Mouse (Mus musculus): ENCODE measurements around the gene Abcc6. TPM values are rescaled to one million over a fixed set of nuclear protein-coding genes. Genes with fewer than 3 reads are reported as not detected.
"Not testable (repeated sequence)": the region's sequence is repeated elsewhere in the genome, so short reads cannot be mapped to it uniquely, and the experiment has no call there.

Abcc6 gene
- polyA plus RNA-seq, 1 experiment from 2014 or later = 0.56 TPM

GRCm38 (mm10) chr7:45974512-45974911 lies 55.6 kb downstream of the Abcc6 start:
- no peaks in the 10 kb centered on the region for H3K4me1 ChIP-seq
- H3K27me3 ChIP-seq (replicated peaks) = no peaks in the 10 kb centered on the region
- WGBS = 78% methylated on average over 6 of the region's 6 CpGs
- H3K9ac ChIP-seq (replicated peaks) = no peak overlapping the region
- no peak overlapping the region for H3K4me2 ChIP-seq
- no peaks in the 10 kb centered on the region for H3K9me3 ChIP-seq (replicated peaks)
- ATAC-seq (ENCODE audit: low FRiP score) = no peak
- no peaks in the 10 kb centered on the region for H3K36me3 ChIP-seq
- no peak overlapping the region for H3K27ac ChIP-seq (replicated peaks)
- H3K4me3 ChIP-seq (replicated peaks) = no peak overlapping the region

GRCm38 (mm10) chr7:45974103-45974502 lies 56.0 kb downstream of the Abcc6 start:
- Histone ChIP-seq H3K4me2 (no peak overlapping the region), H3K27ac (replicated peaks) (no peak overlapping the region), H3K36me3 (no peaks in the 10 kb centered on the region), H3K27me3 (replicated peaks) (no peaks in the 10 kb centered on the region), H3K9ac (replicated peaks) (no peak overlapping the region), H3K4me1 (no peaks in the 10 kb centered on the region), H3K4me3 (replicated peaks) (no peak overlapping the region), H3K9me3 (replicated peaks) (no peaks in the 10 kb centered on the region)
- no peak for ATAC-seq (ENCODE audit: low FRiP score)
- WGBS = 74% methylated on average over 6 of the region's 6 CpGs

- ATAC-seq (ENCODE audit: low FRiP score) = peak; percentile 89
These were observed 56.8 kb downstream of the Abcc6 start for GRCm38 (mm10) chr7:45973271-45973687.

GRCm38 (mm10) chr7:45971831-45972723 lies 58.0 kb downstream of the Abcc6 start:
- Histone ChIP-seq H3K4me3 (replicated peaks) (no peak overlapping the region), H3K36me3 (no peaks in the 10 kb centered on the region), H3K4me1 (peaks cover 14% of the 10 kb centered on the region), H3K27ac (replicated peaks) (no peak overlapping the region; the same call in 1 of the 2 replicates), H3K4me2 (no peak overlapping the region), H3K9ac (replicated peaks) (no peak overlapping the region), H3K27me3 (replicated peaks) (no peaks in the 10 kb centered on the region), H3K9me3 (replicated peaks) (no peaks in the 10 kb centered on the region)
- ATAC-seq (ENCODE audit: low FRiP score) = no peak
- 84% methylated on average over 11 of the region's 11 CpGs for WGBS

More at GRCm38 (mm10) chr7:45973271-45973687, 56.8 kb downstream of the Abcc6 start:
- WGBS = 66% methylated on average over 6 of the region's 6 CpGs
- Histone ChIP-seq H3K4me1 (peaks cover 4% of the 10 kb centered on the region; the same call in 1 of the 2 replicates), H3K36me3 (no peaks in the 10 kb centered on the region), H3K27ac (replicated peaks) (no peak overlapping the region), H3K4me2 (no peak overlapping the region), H3K27me3 (replicated peaks) (no peaks in the 10 kb centered on the region), H3K9me3 (replicated peaks) (no peaks in the 10 kb centered on the region), H3K4me3 (replicated peaks) (no peak overlapping the region), H3K9ac (replicated peaks) (no peak overlapping the region)

- Histone ChIP-seq H3K27ac (replicated peaks) (no peak overlapping the region), H3K9me3 (replicated peaks) (no peaks in the 10 kb centered on the region), H3K4me2 (no peak overlapping the region), H3K4me3 (replicated peaks) (no peak overlapping the region), H3K36me3 (no peaks in the 10 kb centered on the region), H3K4me1 (no peaks in the 10 kb centered on the region), H3K27me3 (replicated peaks) (no peaks in the 10 kb centered on the region), H3K9ac (replicated peaks) (no peak overlapping the region)
- 72% methylated on average over 4 of the region's 4 CpGs for WGBS
- ATAC-seq (ENCODE audit: low FRiP score) = no peak
These were observed 73.5 kb downstream of the Abcc6 start for GRCm38 (mm10) chr7:45956611-45957010.

GRCm38 (mm10) chr7:45949061-45949460 lies 81.0 kb downstream of the Abcc6 start:
- Histone ChIP-seq H3K4me3 (replicated peaks) (no peak overlapping the region), H3K36me3 (no peaks in the 10 kb centered on the region), H3K4me2 (no peak overlapping the region), H3K4me1 (no peaks in the 10 kb centered on the region), H3K27ac (replicated peaks) (no peak overlapping the region), H3K27me3 (replicated peaks) (no peaks in the 10 kb centered on the region), H3K9me3 (replicated peaks) (no peaks in the 10 kb centered on the region), H3K9ac (replicated peaks) (no peak overlapping the region)
- no peak for ATAC-seq (ENCODE audit: low FRiP score)
- 86% methylated on average over 4 of the region's 4 CpGs for WGBS

- H3K4me1 ChIP-seq; ATAC-seq (ENCODE audit: low FRiP score); H3K9ac ChIP-seq (replicated peaks); H3K9me3 ChIP-seq (replicated peaks); H3K4me2 ChIP-seq; H3K27ac ChIP-seq (replicated peaks); H3K27me3 ChIP-seq (replicated peaks); H3K36me3 ChIP-seq; H3K4me3 ChIP-seq (replicated peaks): not testable (repeated sequence)
- 69% methylated on average over 1 of the region's 1 CpGs for WGBS
These were observed 86.8 kb downstream of the Abcc6 start for GRCm38 (mm10) chr7:45943280-45943679.

- no peak overlapping the region for H3K4me3 ChIP-seq (replicated peaks)
- H3K9ac ChIP-seq (replicated peaks) = no peak overlapping the region
- no peak overlapping the region for H3K27ac ChIP-seq (replicated peaks)
- 84% methylated on average over 9 of the region's 9 CpGs for WGBS
- H3K27me3 ChIP-seq (replicated peaks) = no peaks in the 10 kb centered on the region
- no peaks in the 10 kb centered on the region for H3K36me3 ChIP-seq
- no peaks in the 10 kb centered on the region for H3K4me1 ChIP-seq
- H3K4me2 ChIP-seq = no peak overlapping the region
- ATAC-seq (ENCODE audit: low FRiP score) = no peak
- no peaks in the 10 kb centered on the region for H3K9me3 ChIP-seq (replicated peaks)
These were observed 88.1 kb downstream of the Abcc6 start for GRCm38 (mm10) chr7:45941986-45942385.

GRCm38 (mm10) chr7:45939836-45940235 lies 90.3 kb downstream of the Abcc6 start:
- Histone ChIP-seq H3K9ac (replicated peaks) (no peak overlapping the region), H3K27ac (replicated peaks) (no peak overlapping the region), H3K27me3 (replicated peaks) (no peaks in the 10 kb centered on the region), H3K4me2 (no peak overlapping the region), H3K4me3 (replicated peaks) (no peak overlapping the region), H3K36me3 (no peaks in the 10 kb centered on the region), H3K9me3 (replicated peaks) (no peaks in the 10 kb centered on the region), H3K4me1 (no peaks in the 10 kb centered on the region)
- WGBS = 43% methylated on average over 2 of the region's 2 CpGs
- no peak for ATAC-seq (ENCODE audit: low FRiP score)

- no peak for ATAC-seq (ENCODE audit: low FRiP score)
- Histone ChIP-seq H3K4me2 (no peak overlapping the region), H3K27me3 (replicated peaks) (no peaks in the 10 kb centered on the region), H3K4me3 (replicated peaks) (no peak overlapping the region), H3K9ac (replicated peaks) (no peak overlapping the region), H3K27ac (replicated peaks) (no peak overlapping the region), H3K9me3 (replicated peaks) (no peaks in the 10 kb centered on the region), H3K36me3 (no peaks in the 10 kb centered on the region), H3K4me1 (no peaks in the 10 kb centered on the region)
- WGBS = 24% methylated on average over 7 of the region's 7 CpGs
These were observed 95.0 kb downstream of the Abcc6 start for GRCm38 (mm10) chr7:45935114-45935513.

- not testable (repeated sequence) for H3K36me3 ChIP-seq; H3K4me2 ChIP-seq; H3K4me1 ChIP-seq; H3K27me3 ChIP-seq (replicated peaks); H3K9ac ChIP-seq (replicated peaks); ATAC-seq (ENCODE audit: low FRiP score); H3K9me3 ChIP-seq (replicated peaks); H3K4me3 ChIP-seq (replicated peaks); H3K27ac ChIP-seq (replicated peaks)
- WGBS = 86% methylated on average over 12 of the region's 12 CpGs
These were observed 96.3 kb downstream of the Abcc6 start for GRCm38 (mm10) chr7:45933766-45934165.

GRCm38 (mm10) chr7:45929688-45930087 lies 100.4 kb downstream of the Abcc6 start:
- Histone ChIP-seq H3K27me3 (replicated peaks) (peaks cover 13% of the 10 kb centered on the region), H3K4me2 (no peak overlapping the region), H3K36me3 (no peaks in the 10 kb centered on the region), H3K4me1 (peaks cover under 1% of the 10 kb centered on the region; the same call in 1 of the 2 replicates), H3K9me3 (replicated peaks) (no peaks in the 10 kb centered on the region), H3K9ac (replicated peaks) (no peak overlapping the region), H3K27ac (replicated peaks) (no peak overlapping the region), H3K4me3 (replicated peaks) (no peak overlapping the region)
- no peak for ATAC-seq (ENCODE audit: low FRiP score)
- 89% methylated on average over 1 of the region's 1 CpGs for WGBS

Measured in neural tube, embryonic 15.5 days (tissue).